Mouse (Mus musculus) heart, postnatal 0 days (tissue): ENCODE measurements around the gene Stxbp5l.

Experiments
- CTCF ChIP-seq: IDR thresholded peaks from 2 replicates; pipeline ENCODE4 v1.5.1; 2016; ENCODE audit warnings: antibody characterized with exemption, control low read depth, low read depth
- EP300 ChIP-seq: IDR thresholded peaks from 2 replicates; pipeline ENCODE4 v1.6.1; 2016; ENCODE audit warnings: antibody characterized with exemption, low read depth

DNA sequence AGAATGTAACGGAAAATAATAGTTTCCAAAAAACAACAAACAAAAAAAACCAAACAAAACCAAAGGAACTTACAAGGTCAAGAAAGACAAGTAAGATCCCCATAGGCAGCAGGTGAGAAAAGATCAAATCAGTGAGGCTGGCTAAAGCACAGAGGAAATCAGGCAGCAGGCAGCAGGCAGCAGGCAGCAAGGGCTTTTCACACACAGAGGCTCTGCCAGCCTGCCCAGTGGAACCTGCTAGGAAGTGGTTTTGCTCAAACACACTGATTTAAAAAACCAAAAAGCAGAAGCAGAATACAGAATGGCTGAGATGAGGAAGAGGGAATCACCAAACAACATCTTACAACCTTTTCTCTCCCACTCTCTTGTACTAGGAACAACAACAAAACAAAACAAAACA lies 47.2 kb downstream of the Stxbp5l start:
- TF ChIP-seq CTCF, result no peak
- TF ChIP-seq EP300, result no peak
